In the genomic region with DNA sequence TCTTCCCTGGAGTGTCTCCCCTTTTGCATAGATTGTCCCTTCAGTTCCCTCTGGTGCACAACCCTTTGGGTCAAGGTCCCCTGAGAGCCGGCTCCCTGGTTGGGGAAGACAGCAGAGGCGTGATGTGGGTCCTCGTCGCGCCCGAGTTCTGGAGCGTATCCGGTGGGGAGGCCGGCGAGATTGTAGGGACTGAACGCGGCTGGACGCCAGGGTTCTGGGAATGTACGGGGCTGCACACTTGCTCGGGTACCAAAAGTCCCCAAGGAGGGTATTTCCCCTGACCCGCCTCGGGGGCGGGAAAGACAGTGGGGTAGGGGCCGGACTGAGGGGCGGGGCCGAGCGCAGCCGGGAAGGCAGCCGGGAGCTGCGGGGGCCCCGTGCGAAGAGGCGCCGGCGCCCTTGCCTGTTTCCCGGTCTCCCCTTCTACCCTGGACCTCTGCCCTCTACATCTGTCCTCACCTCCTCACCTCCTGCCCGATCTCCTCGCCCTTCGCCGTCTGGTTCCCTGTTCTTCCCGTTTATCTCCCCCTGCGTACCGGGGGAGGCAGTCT, we compare ENCODE assay signal across 2 mouse cellular contexts.
TF ChIP-seq lines count a peak whose summit lies in the region.

No protein-coding gene starts in this region.

TF ChIP-seq in C2C12, 6 proteins besides CTCF, POLR2A, EP300 and RAD21:
- TF ChIP-seq MYOD1 (IDR thresholded peaks at IDR 0.05; ENCODE audit: control insufficient read depth, insufficient read length, low read depth): no peak
- TF ChIP-seq CEBPB (IDR thresholded peaks at IDR 0.05; ENCODE audit: low read depth): no peak
- no peak for TF ChIP-seq FOSL1 (IDR thresholded peaks at IDR 0.05; ENCODE audit: insufficient read depth, low read length, poor library complexity, severe bottlenecking)
- TF ChIP-seq MAX (IDR thresholded peaks at IDR 0.05): no peak
- no peak for TF ChIP-seq USF1 (IDR thresholded peaks at IDR 0.05; ENCODE audit: low read depth)
- no peak for TF ChIP-seq MYOG (IDR thresholded peaks at IDR 0.05; ENCODE audit: control insufficient read depth, extremely low read depth, insufficient read length)
TF ChIP-seq in C2C12: peak in this region for 0.

TF ChIP-seq in ES-E14, 5 proteins besides CTCF, POLR2A, EP300 and RAD21:
- no peak for TF ChIP-seq ZNF384 (IDR thresholded peaks at IDR 0.05; ENCODE audit: low read depth, low read length)
- no peak for TF ChIP-seq MAFK (IDR thresholded peaks at IDR 0.05; ENCODE audit: insufficient read depth, low read depth, low read length)
TF ChIP-seq in ES-E14: peak in this region for 0.
